Mouse (Mus musculus) cerebellum, postnatal 25 days (tissue): ENCODE measurements around the gene Ap5b1.

Experiments used
- DNase-seq, 2 experiments: peaks; one replicate each; pipeline ENCODE4 v3.0.0; 2021; ENCODE audit warnings: mixed read lengths in 2 of 2

Ap5b1 gene

GRCm38 (mm10) chr19:5612762-5613411 is 45.1 kb downstream of the Ap5b1 start:
- DNase-seq, result no peak

DNA sequence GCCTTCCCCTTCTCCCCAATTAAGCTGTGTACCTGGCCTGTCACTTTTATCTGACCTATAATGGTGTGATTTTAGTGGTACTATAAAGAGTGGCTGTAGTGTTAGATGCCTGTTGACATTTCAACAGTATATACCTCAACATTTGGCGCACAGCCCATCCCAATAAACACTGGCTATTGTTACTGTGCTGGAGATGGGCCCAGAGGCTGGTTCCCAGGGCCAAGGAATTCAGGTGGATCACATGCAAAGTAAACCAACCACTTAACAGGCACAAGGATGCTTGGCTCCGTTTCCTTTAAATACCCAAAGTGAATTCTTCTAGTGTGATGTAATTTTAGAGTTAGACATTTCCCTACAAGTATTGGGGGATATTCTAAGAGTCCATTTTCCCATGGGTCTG is 47.1 kb downstream of the Ap5b1 start:
- no peak for DNase-seq

- DNase-seq, result no peak
Observed at GRCm38 (mm10) chr19:5620007-5620406, 52.2 kb downstream of the Ap5b1 start.
